Mouse (Mus musculus) heart, adult 2 months (tissue): Measurements from ENCODE around the gene Hist1h4c. TPM values are rescaled to one million over a fixed set of nuclear protein-coding genes. Genes with fewer than 3 reads are reported as not detected.
"Not testable (repeated sequence)": the region's sequence is repeated elsewhere in the genome, so short reads cannot be mapped to it uniquely, and the experiment has no call there.

Source experiments
- DNase-seq, 2 experiments: peaks; one replicate each; pipeline ENCODE4 v3.0.0; 2021
- H3K27ac ChIP-seq: fragments of 200-600 bp; 2 replicates; pipeline ENCODE4 v1.8.1; 2022
- H3K27me3 ChIP-seq: fragments of 200-500 bp; 2 replicates; pipeline ENCODE4 v1.6.1; 2012; ENCODE audit warnings: mild to moderate bottlenecking, low read length, inconsistent platforms, mixed read lengths; ENCODE audit not compliant: control insufficient read depth, insufficient read depth
- H3K36me3 ChIP-seq: fragments of 200-500 bp; 2 replicates; pipeline ENCODE4 v1.6.1; 2012; ENCODE audit warnings: low read length, inconsistent platforms; ENCODE audit not compliant: control insufficient read depth, insufficient read depth
- H3K4me1 ChIP-seq: fragments of 200-500 bp; 2 replicates; pipeline ENCODE4 v1.6.1; 2011; ENCODE audit warnings: low read length; ENCODE audit not compliant: control insufficient read depth, insufficient read depth
- H3K4me3 ChIP-seq: fragments of 200-600 bp; 2 replicates; pipeline ENCODE4 v1.8.1; 2022
- H3K79me2 ChIP-seq: fragments of 200-500 bp; replicated peaks from 2 replicates; pipeline ENCODE4 v1.6.1; 2012; ENCODE audit warnings: mild to moderate bottlenecking, inconsistent platforms, low read length, moderate library complexity, mixed read lengths; ENCODE audit not compliant: control insufficient read depth, insufficient read depth
- H3K9ac ChIP-seq: fragments of 200-500 bp; 2 replicates; pipeline ENCODE4 v1.6.1; 2012; ENCODE audit warnings: low read depth, mild to moderate bottlenecking, control low read depth, inconsistent platforms, low read length, mixed read lengths
- CTCF ChIP-seq: fragments of 200-600 bp; IDR thresholded peaks from 2 replicates; pipeline ENCODE4 v1.8.1; 2022; ENCODE audit warnings: antibody characterized with exemption, mild to moderate bottlenecking, moderate library complexity
- EP300 ChIP-seq: fragments of 200-500 bp; IDR thresholded peaks from 2 replicates; pipeline ENCODE4 v1.6.1; 2011; ENCODE audit warnings: low read depth, low read length, control low read depth; ENCODE audit not compliant: insufficient read depth
- POLR2A ChIP-seq: fragments of 200-500 bp; IDR thresholded peaks from 2 replicates; pipeline ENCODE4 v1.6.1; 2011; ENCODE audit warnings: mild to moderate bottlenecking, low read depth, low read length, control low read depth; ENCODE audit not compliant: insufficient read depth
- WGBS: fragments of 180-500 bp; shearing (Covaris S2); methylation state at CpG from one replicate; pipeline ENCODE4 v1.1.7; 2018; 5-methylcytosine and 5-hydroxymethylcytosine counted together
- intact Hi-C: fragments of 180-260 bp; cut with DNase I; formaldehyde crosslinking; loops from one replicate; pipeline ENCODE4 v1.15.1; 2025
- polyA plus RNA-seq: library from polyadenylated mRNA; depleted of rRNA; stranded (reverse); fragments of >200 nt; gene quantifications from 2 replicates; pipeline ENCODE4 v1.2.3, GENCODE M21; 2012
- total RNA-seq, 2 experiments: library from RNA; stranded (reverse); gene quantifications; 2 replicates each; pipeline ENCODE4 v1.2.3; 2021

Hist1h4c gene
- total and polyA plus RNA-seq, 3 experiments: 3.2 to 45.8 (median 42.3) TPM

DNA sequence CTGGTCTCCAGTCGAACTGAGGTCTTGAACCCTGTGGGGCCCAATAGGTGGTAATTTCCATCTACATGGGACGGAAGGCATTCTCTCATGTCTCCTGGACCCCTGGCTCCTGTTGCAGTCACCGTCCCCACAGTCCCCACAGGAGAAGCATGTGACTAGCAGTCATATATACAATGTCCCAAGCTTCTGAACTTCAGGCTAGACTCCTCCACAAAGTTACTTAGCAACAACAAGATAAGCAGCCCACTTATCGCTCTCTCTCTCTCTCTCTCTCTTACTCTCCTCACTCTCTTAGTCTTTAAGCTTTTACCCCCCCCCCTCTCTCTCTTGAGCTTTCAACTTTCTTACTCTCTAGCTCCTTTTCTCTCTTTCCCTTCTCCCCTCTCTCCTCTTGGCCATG lies 26.0 kb upstream of the Hist1h4c start:
- Histone ChIP-seq H3K4me3 (no peak overlapping the region), H3K79me2 (no peaks in the 10 kb centered on the region), H3K27me3 (no peaks in the 10 kb centered on the region), H3K36me3 (no peaks in the 10 kb centered on the region), H3K9ac (no peak overlapping the region), H3K27ac (no peak overlapping the region), H3K4me1 (peaks cover 2% of the 10 kb centered on the region; the same call in 1 of the 2 replicates)
- no peak for TF ChIP-seq POLR2A
- no peak for TF ChIP-seq EP300
- TF ChIP-seq CTCF: no peak
- intact Hi-C loops: no loop called here
- WGBS: 75% methylated on average over 4 of the region's 4 CpGs
- no peak for DNase-seq

DNA sequence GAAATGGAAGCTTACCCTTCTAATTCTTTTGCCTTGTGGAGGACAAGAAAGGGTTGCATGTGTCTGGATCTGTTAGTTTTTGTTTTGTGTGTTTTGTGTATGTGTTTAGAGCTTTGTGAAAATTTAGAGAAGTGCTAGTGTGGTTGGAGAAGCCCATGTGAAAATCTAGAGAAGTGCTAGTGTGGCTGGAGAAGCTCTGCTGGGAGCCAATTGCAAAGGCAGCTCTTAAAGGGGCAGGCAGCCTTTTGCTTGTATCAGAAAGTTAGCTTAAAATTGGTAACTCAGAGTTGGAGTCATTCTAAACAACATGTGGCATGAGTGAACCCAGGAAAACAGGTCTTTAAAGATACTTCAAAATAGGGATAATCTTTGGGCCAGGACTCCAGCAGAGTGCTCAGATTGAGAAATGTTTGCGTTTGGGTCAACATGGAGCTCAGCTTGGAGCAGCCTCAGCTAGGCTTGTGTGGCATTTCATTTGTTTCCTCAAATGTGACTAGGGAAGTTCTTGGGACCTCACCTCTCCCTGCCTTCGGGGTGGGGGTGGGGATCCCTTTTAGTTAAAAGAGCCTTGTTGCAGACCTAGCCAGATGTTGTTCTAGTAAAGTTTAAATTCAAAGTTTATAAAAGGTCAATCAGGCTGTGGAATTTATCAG lies 19.5 kb upstream of the Hist1h4c start:
- H3K27ac ChIP-seq: peak overlapping the region; percentile 34
- H3K79me2 ChIP-seq, H3K9ac ChIP-seq, H3K36me3 ChIP-seq, DNase-seq, H3K4me3 ChIP-seq, H3K27me3 ChIP-seq, H3K4me1 ChIP-seq, intact Hi-C loops: not testable (repeated sequence)
- WGBS: 34% methylated on average over 2 of the region's 2 CpGs

DNA sequence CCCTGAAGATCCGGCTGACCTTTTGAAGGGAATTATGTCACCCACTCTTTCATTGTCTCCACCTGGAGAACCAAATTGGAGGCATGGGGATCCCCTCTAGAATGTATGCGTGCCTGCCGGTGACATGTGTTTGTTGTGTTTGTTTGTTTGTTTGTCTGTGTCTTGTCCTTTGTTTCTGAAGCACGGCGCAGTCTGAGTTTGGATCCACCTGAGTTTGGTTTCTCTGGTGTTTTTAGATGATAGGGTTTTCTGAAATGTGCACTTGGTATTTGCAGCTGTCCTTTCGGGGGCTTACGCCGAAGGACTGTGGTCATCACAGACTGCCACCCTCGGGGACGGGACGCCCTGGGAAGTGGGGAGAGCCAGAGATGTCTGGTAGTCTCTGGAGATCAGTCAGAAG lies 18.9 kb upstream of the Hist1h4c start:
- H3K36me3 ChIP-seq: no peaks in the 10 kb centered on the region
- H3K4me1 ChIP-seq: no peaks in the 10 kb centered on the region; the same call in 1 of the 2 replicates
- intact Hi-C loops: no loop called here
- H3K4me3 ChIP-seq: no peak overlapping the region
- peak overlapping the region; percentile 34 for H3K27ac ChIP-seq
- DNase-seq: no peak
- WGBS: 39% methylated on average over 11 of the region's 11 CpGs
- H3K27me3 ChIP-seq: no peaks in the 10 kb centered on the region
- no peak overlapping the region for H3K9ac ChIP-seq
- no peaks in the 10 kb centered on the region for H3K79me2 ChIP-seq
- TF ChIP-seq POLR2A (no peak), EP300 (no peak), CTCF (no peak)

DNA sequence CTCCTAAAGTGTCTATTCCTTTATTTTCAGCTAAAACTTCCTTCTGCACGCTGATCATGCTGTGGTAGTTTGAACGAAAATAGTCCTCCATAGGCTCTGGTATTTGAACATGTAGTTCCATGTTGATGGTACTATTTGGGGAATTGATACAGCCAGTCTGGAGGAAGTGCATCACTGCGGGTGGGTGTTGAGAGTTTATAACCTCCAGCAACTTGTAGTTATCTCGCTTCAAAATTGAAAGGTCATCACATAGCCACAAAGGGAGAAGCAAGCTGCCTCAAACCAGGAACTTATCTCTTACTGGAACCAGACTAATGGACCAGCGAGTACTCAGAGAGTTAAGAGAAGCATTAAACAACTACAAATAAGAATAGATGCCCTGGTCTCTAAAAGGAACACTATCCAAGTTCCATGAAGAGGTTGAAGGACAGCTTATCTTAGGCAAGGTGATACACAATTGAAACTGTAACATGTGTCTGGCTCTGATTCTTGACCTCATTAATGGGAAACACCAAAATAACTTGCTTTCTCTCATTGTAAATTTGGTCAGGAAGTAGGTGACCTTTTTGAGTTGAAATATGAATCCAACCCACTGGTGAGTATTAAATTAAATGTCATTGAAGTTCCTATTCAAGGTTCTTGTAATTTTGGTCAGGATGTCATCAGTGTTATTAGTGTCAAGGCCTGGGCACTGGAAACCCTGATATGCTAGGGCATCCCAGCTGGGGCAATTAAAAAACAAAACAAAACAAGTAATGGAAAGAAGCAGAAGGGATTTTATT lies 18.2 kb upstream of the Hist1h4c start:
- WGBS: 35% methylated on average over 5 of the region's 5 CpGs
- no peak overlapping the region for H3K9ac ChIP-seq
- no peaks in the 10 kb centered on the region; the same call in 1 of the 2 replicates for H3K4me1 ChIP-seq
- DNase-seq: no peak
- intact Hi-C loops: no loop called here
- no peaks in the 10 kb centered on the region for H3K36me3 ChIP-seq
- H3K4me3 ChIP-seq: no peak overlapping the region
- H3K27ac ChIP-seq: peak overlapping the region; percentile 34
- TF ChIP-seq CTCF (no peak), EP300 (no peak), POLR2A (no peak)
- H3K27me3 ChIP-seq: no peaks in the 10 kb centered on the region
- no peaks in the 10 kb centered on the region for H3K79me2 ChIP-seq

DNA sequence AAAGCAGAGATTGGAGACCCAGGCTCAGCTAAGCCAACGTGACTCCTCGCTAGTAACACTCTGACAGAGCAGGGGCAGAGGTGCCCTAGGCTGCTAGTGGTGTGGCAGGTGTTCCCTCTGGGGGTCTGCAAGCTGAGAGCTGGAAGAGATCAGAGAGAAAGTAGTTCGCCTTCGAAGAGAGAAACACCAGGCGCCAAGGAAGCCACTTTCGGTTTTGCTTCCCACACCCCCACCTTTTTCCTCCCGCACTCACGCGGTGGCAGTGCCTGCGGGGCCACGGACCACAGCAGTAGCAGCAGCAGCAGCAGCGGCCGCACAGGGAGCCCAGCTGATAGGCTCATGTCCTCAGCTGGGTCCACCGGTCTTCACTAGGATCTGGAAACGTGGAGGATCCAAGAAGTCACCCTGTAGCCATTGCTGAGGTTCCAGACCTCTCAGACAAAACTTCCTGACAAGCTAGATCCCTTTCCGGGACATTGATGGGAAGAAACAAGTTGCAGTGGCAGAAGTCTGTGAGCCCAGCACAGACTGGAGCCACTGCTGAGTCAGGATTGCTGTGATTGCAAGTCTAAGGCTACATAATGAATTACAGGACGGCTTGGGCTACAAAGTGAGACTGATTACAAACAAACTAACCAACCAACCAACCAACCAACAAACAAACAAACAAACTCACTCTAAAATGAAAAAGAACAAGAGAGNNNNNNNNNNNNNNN lies 12.3 kb upstream of the Hist1h4c start, which contains the start of gene Hfe:
Hfe (minus strand) TSS at position 481 of the 716 bp plus-strand sequence.
- under 1% methylated on average over 17 of the region's 17 CpGs for WGBS
- Histone ChIP-seq H3K27ac (peak within 1 kb of the TSS; percentile 94), H3K4me1 (peaks cover 2% of the 10 kb centered on the region), H3K27me3 (no peaks in the 10 kb centered on the region), H3K79me2 (no peaks in the 10 kb centered on the region), H3K9ac (peak within 1 kb of the TSS; percentile 75), H3K4me3 (peak within 1 kb of the TSS; percentile 77), H3K36me3 (no peaks in the 10 kb centered on the region)
- TF ChIP-seq POLR2A (peak; percentile 48; the same call in 1 of the 2 replicates), EP300 (no peak)
- intact Hi-C loops: no loop called here
- peak; percentile 76 to 77 for DNase-seq
